Comparison of ENCODE assay signal across 15 mouse cellular contexts in genomic region chr8:126405030-126405429, GRCm38 (mm10). TPM values are rescaled to one million over a fixed set of nuclear protein-coding genes. Genes with fewer than 3 reads are reported as not detected.
DNase-seq lines count a peak whose midpoint lies in the region; ATAC-seq and TF ChIP-seq lines count a peak whose summit lies in the region.
"Had no signal": no experiment of that assay in that cellular context is flagged by ENCODE, and none has a peak within 500 bp of the region (broad histone marks: within the 10 kb centered on the region; RNA-seq: fewer than 3 reads in every experiment).

No protein-coding gene starts in this region.

- no peak overlapping the region for H3K9ac ChIP-seq in forebrain, embryonic 15.5 days (replicated peaks)
- H3K9ac ChIP-seq in hindbrain, postnatal 0 days (replicated peaks; ENCODE audit: low read length) = no peak overlapping the region
- no peak overlapping the region for H3K9ac ChIP-seq in hindbrain, embryonic 13.5 days
- no peak overlapping the region for H3K9ac ChIP-seq in midbrain, postnatal 0 days (replicated peaks; ENCODE audit: low read length, poor library complexity, severe bottlenecking)
- no peak overlapping the region for H3K9ac ChIP-seq in midbrain, embryonic 11.5 days (ENCODE audit: low read length)
- no peak overlapping the region for H3K9ac ChIP-seq in kidney, embryonic 14.5 days (ENCODE audit: low read depth, low read length)
- H3K9ac ChIP-seq: hindbrain, embryonic 14.5 days had no signal

- no peaks in the 10 kb centered on the region for H3K4me1 ChIP-seq in forebrain, embryonic 15.5 days
- peaks cover 7% of the 10 kb centered on the region for H3K4me1 ChIP-seq in forebrain, embryonic 10.5 days
- H3K4me1 ChIP-seq in hindbrain, postnatal 0 days (ENCODE audit: insufficient read depth, low read length) = no peaks in the 10 kb centered on the region
- no peaks in the 10 kb centered on the region for H3K4me1 ChIP-seq in hindbrain, embryonic 13.5 days (replicated peaks)
- no peaks in the 10 kb centered on the region for H3K4me1 ChIP-seq in midbrain, postnatal 0 days (ENCODE audit: insufficient read depth, low read length)
- no peaks in the 10 kb centered on the region; the same call in 1 of the 2 replicates for H3K4me1 ChIP-seq in midbrain, embryonic 11.5 days (ENCODE audit: control insufficient read depth, insufficient read depth, low read length)
- no peaks in the 10 kb centered on the region for H3K4me1 ChIP-seq in kidney, embryonic 14.5 days (ENCODE audit: control insufficient read depth, insufficient read depth, low read length)
- H3K4me1 ChIP-seq: embryonic facial prominence, embryonic 10.5 days; heart, embryonic 10.5 days had no signal

- H3K4me2 ChIP-seq in forebrain, embryonic 15.5 days (replicated peaks) = no peak overlapping the region
- H3K4me2 ChIP-seq in hindbrain, postnatal 0 days (ENCODE audit: low read depth, low read length) = no peak overlapping the region
- no peak overlapping the region for H3K4me2 ChIP-seq in hindbrain, embryonic 13.5 days
- H3K4me2 ChIP-seq in midbrain, postnatal 0 days (ENCODE audit: low read depth, low read length, poor library complexity, severe bottlenecking) = no peak overlapping the region
- no peak overlapping the region for H3K4me2 ChIP-seq in midbrain, embryonic 11.5 days
- no peak overlapping the region for H3K4me2 ChIP-seq in kidney, embryonic 14.5 days (replicated peaks; ENCODE audit: low read depth, low read length)
- H3K4me2 ChIP-seq: hindbrain, embryonic 14.5 days had no signal

- 71% methylated on average over 4 of the region's 4 CpGs for WGBS in forebrain, embryonic 15.5 days
- 79% methylated on average over 4 of the region's 4 CpGs for WGBS in forebrain, embryonic 10.5 days
- 54% methylated on average over 4 of the region's 4 CpGs for WGBS in hindbrain, postnatal 0 days
- 84% methylated on average over 4 of the region's 4 CpGs for WGBS in hindbrain, embryonic 13.5 days
- WGBS in midbrain, postnatal 0 days = 45% methylated on average over 4 of the region's 4 CpGs
- WGBS in midbrain, embryonic 11.5 days = 77% methylated on average over 4 of the region's 4 CpGs
- WGBS in kidney, embryonic 14.5 days = 73% methylated on average over 4 of the region's 4 CpGs

- ATAC-seq in forebrain, embryonic 15.5 days (replicated peaks) = no peak
- ATAC-seq in hindbrain, postnatal 0 days = no peak
- ATAC-seq in hindbrain, embryonic 13.5 days (ENCODE audit: low FRiP score) = no peak
- no peak for ATAC-seq in midbrain, postnatal 0 days (ENCODE audit: low FRiP score)
- no peak for ATAC-seq in midbrain, embryonic 11.5 days (ENCODE audit: low FRiP score)
- no peak for ATAC-seq in kidney, embryonic 14.5 days (ENCODE audit: low FRiP score, low TSS enrichment)
- ATAC-seq: intestine, embryonic 16.5 days had no signal

- H3K27me3 ChIP-seq in forebrain, embryonic 15.5 days = no peaks in the 10 kb centered on the region
- H3K27me3 ChIP-seq in forebrain, embryonic 10.5 days (ENCODE audit: poor library complexity, severe bottlenecking) = no peaks in the 10 kb centered on the region
- H3K27me3 ChIP-seq in hindbrain, postnatal 0 days (ENCODE audit: insufficient read depth, low read length) = no peaks in the 10 kb centered on the region
- H3K27me3 ChIP-seq in hindbrain, embryonic 13.5 days = no peaks in the 10 kb centered on the region
- H3K27me3 ChIP-seq in midbrain, postnatal 0 days (ENCODE audit: insufficient read depth, low read length) = no peaks in the 10 kb centered on the region
- no peaks in the 10 kb centered on the region for H3K27me3 ChIP-seq in midbrain, embryonic 11.5 days (ENCODE audit: control insufficient read depth, insufficient read depth, low read length)
- H3K27me3 ChIP-seq in kidney, embryonic 14.5 days (ENCODE audit: control insufficient read depth, insufficient read depth, low read length) = 0 out of 2 replicates have a peak, but pooled peaks cover 3% of the 10 kb centered on the region

- no peak overlapping the region for H3K4me3 ChIP-seq in forebrain, embryonic 15.5 days
- no peak overlapping the region for H3K4me3 ChIP-seq in forebrain, embryonic 10.5 days
- no peak overlapping the region for H3K4me3 ChIP-seq in hindbrain, postnatal 0 days (ENCODE audit: low read length)
- no peak overlapping the region for H3K4me3 ChIP-seq in hindbrain, embryonic 13.5 days
- no peak overlapping the region for H3K4me3 ChIP-seq in midbrain, postnatal 0 days (ENCODE audit: low read depth, low read length)
- no peak overlapping the region for H3K4me3 ChIP-seq in midbrain, embryonic 11.5 days (ENCODE audit: low read depth, low read length)
- H3K4me3 ChIP-seq in kidney, embryonic 14.5 days (ENCODE audit: low read length) = no peak overlapping the region
- H3K4me3 ChIP-seq: embryonic facial prominence, embryonic 10.5 days; heart, embryonic 10.5 days had no signal

- DNase-seq in forebrain, embryonic 10.5 days (ENCODE audit: extremely low spot score, low spot score) = no peak
- peak; percentile 27 for DNase-seq in hindbrain, postnatal 0 days (ENCODE audit: low spot score)
- peak; percentile 23 for DNase-seq in midbrain, postnatal 0 days (ENCODE audit: low spot score)
- no peak for DNase-seq in midbrain, embryonic 11.5 days (ENCODE audit: low spot score, missing footprints)
- DNase-seq: cerebellum, adult 18-20 months; cerebellum, adult 9-11 months; cerebellum, postnatal 36 days; heart, adult 18-20 months had no signal

- no peaks in the 10 kb centered on the region for H3K9me3 ChIP-seq in forebrain, embryonic 15.5 days
- H3K9me3 ChIP-seq in forebrain, embryonic 10.5 days = no peaks in the 10 kb centered on the region
- no peaks in the 10 kb centered on the region for H3K9me3 ChIP-seq in hindbrain, postnatal 0 days (ENCODE audit: low read length)
- H3K9me3 ChIP-seq in hindbrain, embryonic 13.5 days = peaks cover 4% of the 10 kb centered on the region; the same call in 1 of the 2 replicates
- H3K9me3 ChIP-seq in midbrain, postnatal 0 days (ENCODE audit: low read length) = no peaks in the 10 kb centered on the region
- H3K9me3 ChIP-seq in midbrain, embryonic 11.5 days (ENCODE audit: control insufficient read depth, low read length) = no peaks in the 10 kb centered on the region
- H3K9me3 ChIP-seq in kidney, embryonic 14.5 days (ENCODE audit: control insufficient read depth, low read length) = no peaks in the 10 kb centered on the region
- H3K9me3 ChIP-seq: embryonic facial prominence, embryonic 10.5 days; heart, embryonic 10.5 days had no signal

- H3K36me3 ChIP-seq in forebrain, embryonic 15.5 days = no peaks in the 10 kb centered on the region
- no peaks in the 10 kb centered on the region for H3K36me3 ChIP-seq in forebrain, embryonic 10.5 days (replicated peaks)
- H3K36me3 ChIP-seq in hindbrain, postnatal 0 days (ENCODE audit: insufficient read depth, low read length) = no peaks in the 10 kb centered on the region
- no peaks in the 10 kb centered on the region for H3K36me3 ChIP-seq in hindbrain, embryonic 13.5 days
- no peaks in the 10 kb centered on the region for H3K36me3 ChIP-seq in midbrain, postnatal 0 days (ENCODE audit: insufficient read depth, low read length)
- no peaks in the 10 kb centered on the region for H3K36me3 ChIP-seq in midbrain, embryonic 11.5 days (ENCODE audit: control insufficient read depth, insufficient read depth, low read length)
- H3K36me3 ChIP-seq in kidney, embryonic 14.5 days (ENCODE audit: control insufficient read depth, insufficient read depth, low read length) = no peaks in the 10 kb centered on the region
- H3K36me3 ChIP-seq: embryonic facial prominence, embryonic 10.5 days; heart, embryonic 10.5 days had no signal

- no peak for TF ChIP-seq CTCF in hindbrain, postnatal 0 days (IDR thresholded peaks at IDR 0.05; ENCODE audit: low read depth)
- TF ChIP-seq CTCF in midbrain, postnatal 0 days (IDR thresholded peaks at IDR 0.05) = no peak

- peak overlapping the region; percentile 34; the same call in 1 of the 2 replicates for H3K27ac ChIP-seq in forebrain, embryonic 15.5 days (replicated peaks)
- H3K27ac ChIP-seq in forebrain, embryonic 10.5 days = no peak overlapping the region
- no peak overlapping the region for H3K27ac ChIP-seq in hindbrain, postnatal 0 days
- H3K27ac ChIP-seq in hindbrain, embryonic 13.5 days = no peak overlapping the region
- peak overlapping the region; percentile 32; the same call in 1 of the 2 replicates for H3K27ac ChIP-seq in midbrain, postnatal 0 days (ENCODE audit: low read depth, low read length)
- no peak overlapping the region for H3K27ac ChIP-seq in midbrain, embryonic 11.5 days (ENCODE audit: low read depth, low read length)
- H3K27ac ChIP-seq in kidney, embryonic 14.5 days (ENCODE audit: low read depth, low read length) = no peak overlapping the region
- H3K27ac ChIP-seq: embryonic facial prominence, embryonic 10.5 days; heart, embryonic 10.5 days; hindbrain, embryonic 14.5 days had no signal

RNA-seq across cellular contexts. Expression of gene Coa6, which starts 17.3 kb away (rescaled TPM):
- 42.0 and 47.6 TPM in 2 replicates for polyA plus RNA-seq in forebrain, embryonic 15.5 days (2015; fragmentation: Nextera tagmentation; extraction: Ambion mirVana)
- polyA plus RNA-seq in forebrain, embryonic 10.5 days (2016; fragmentation: Nextera tagmentation; extraction: Ambion mirVana) = 41.2 and 46.5 TPM in 2 replicates
- 20.9 and 27.5 TPM in 2 replicates for total RNA-seq in hindbrain, postnatal 0 days (2014; rRNA removed)
- polyA plus RNA-seq in hindbrain, postnatal 0 days (2015; fragmentation: Nextera tagmentation; extraction: Ambion mirVana) = 48.9 and 57.2 TPM in 2 replicates
- polyA plus RNA-seq in hindbrain, embryonic 13.5 days (2015; fragmentation: Nextera tagmentation; extraction: Ambion mirVana) = 46.8 and 49.6 TPM in 2 replicates
- total RNA-seq in midbrain, postnatal 0 days (2014; rRNA removed) = 11.2 and 22.8 TPM in 2 replicates
- 44.9 and 45.1 TPM in 2 replicates for polyA plus RNA-seq in midbrain, postnatal 0 days (2015; fragmentation: Nextera tagmentation; extraction: Ambion mirVana)
- 50.1 and 51.5 TPM in 2 replicates for polyA plus RNA-seq in midbrain, embryonic 11.5 days (2014; fragmentation: Nextera tagmentation; extraction: Ambion mirVana)
- polyA plus RNA-seq in kidney, embryonic 14.5 days (2014; fragmentation: Nextera tagmentation; extraction: Ambion mirVana) = 57.7 and 68.6 TPM in 2 replicates

Comparison
In these comparisons a context has a peak if more than half of its experiments do, and no peak if none do; other contexts are left out.
1. H3K27ac ChIP-seq: peak in forebrain, embryonic 15.5 days (single experiment) and midbrain, postnatal 0 days (single experiment); none in forebrain, embryonic 10.5 days (single experiment), hindbrain, postnatal 0 days (single experiment), hindbrain, embryonic 13.5 days (single experiment), midbrain, embryonic 11.5 days (single experiment) and kidney, embryonic 14.5 days (single experiment).
2. DNase-seq: peak in hindbrain, postnatal 0 days (single experiment) and midbrain, postnatal 0 days (single experiment); none in forebrain, embryonic 10.5 days (single experiment) and midbrain, embryonic 11.5 days (single experiment).